Mouse (Mus musculus): Measurements from ENCODE around the gene Itgb3bp. TPM values are rescaled to one million over a fixed set of nuclear protein-coding genes. Genes with fewer than 3 reads are reported as not detected.

Gene Itgb3bp
- polyA plus RNA-seq, 1 experiment from 2014 or later, result 12.2 TPM

DNA sequence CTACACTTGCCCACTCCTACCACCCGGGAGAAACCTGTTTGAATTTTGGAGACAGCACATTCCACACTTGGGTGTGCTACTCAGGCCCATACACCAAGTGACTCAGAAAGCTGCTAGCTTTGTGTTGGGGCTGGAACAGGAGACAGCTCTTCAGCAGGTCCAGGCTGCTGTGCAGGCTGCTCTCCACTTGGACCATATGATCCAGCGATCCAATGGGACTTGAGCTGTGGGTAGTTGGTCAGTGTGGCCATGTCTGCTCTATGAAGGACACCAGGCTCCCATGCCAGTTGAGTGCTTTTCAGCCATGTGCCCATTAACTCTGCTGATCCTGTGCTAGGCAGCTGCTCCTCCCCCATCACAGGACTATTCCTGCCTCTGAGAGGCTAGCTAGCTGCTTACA, 24.3 kb upstream of the Itgb3bp start:
- 81% methylated on average over 2 of the region's 2 CpGs for WGBS (ENCODE audit: insufficient replicate concordance)

DNA sequence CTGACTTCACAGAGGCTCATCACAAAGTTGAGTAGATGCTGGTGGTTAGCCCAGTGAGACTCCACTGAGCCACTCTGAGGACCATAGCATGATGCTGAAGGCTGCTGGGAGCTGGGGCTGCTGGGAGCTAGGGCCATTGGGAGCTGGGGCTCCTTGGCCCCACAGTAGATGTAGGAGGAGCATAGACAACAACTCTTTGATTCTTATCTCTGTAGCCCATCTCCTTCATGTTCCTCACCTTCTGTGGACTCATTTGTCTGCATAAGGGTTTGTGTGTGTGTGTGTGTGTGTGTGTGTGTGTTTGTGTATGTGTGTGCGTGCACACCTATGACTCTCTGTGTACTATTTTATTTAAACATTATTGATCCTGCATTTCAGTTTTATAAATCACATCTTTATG, 18.3 kb upstream of the Itgb3bp start:
- Histone ChIP-seq H3K4me3 (ENCODE audit: low read depth, low read length) (no peak overlapping the region), H3K36me3 (replicated peaks; ENCODE audit: insufficient read depth, low read length) (no peaks in the 10 kb centered on the region; the same call in 1 of the 2 replicates), H3K27me3 (ENCODE audit: insufficient read depth, low read length) (no peaks in the 10 kb centered on the region), H3K27ac (ENCODE audit: low read depth) (no peak overlapping the region), H3K4me2 (ENCODE audit: low read depth, low read length) (no peak overlapping the region), H3K9ac (replicated peaks) (no peak overlapping the region), H3K9me3 (ENCODE audit: low read length) (no peaks in the 10 kb centered on the region), H3K4me1 (ENCODE audit: insufficient read depth) (peaks cover 4% of the 10 kb centered on the region; the same call in 1 of the 2 replicates)
- no peak for DNase-seq
- 85% methylated on average over 1 of the region's 1 CpGs for WGBS (ENCODE audit: insufficient replicate concordance)
- TF ChIP-seq CTCF (IDR thresholded peaks at IDR 0.05; ENCODE audit: low read depth) (no peak), EP300 (IDR thresholded peaks at IDR 0.05; ENCODE audit: low read depth) (no peak)
- no peak for ATAC-seq

More for the DNA sequence above, 24.3 kb upstream of the Itgb3bp start:
- ATAC-seq, result no peak
- DNase-seq, result no peak
- TF ChIP-seq EP300 (IDR thresholded peaks at IDR 0.05; ENCODE audit: low read depth), result no peak
- TF ChIP-seq CTCF (IDR thresholded peaks at IDR 0.05; ENCODE audit: low read depth), result no peak
- Histone ChIP-seq H3K27ac (ENCODE audit: low read depth) (no peak overlapping the region), H3K4me3 (ENCODE audit: low read depth, low read length) (no peak overlapping the region), H3K4me1 (ENCODE audit: insufficient read depth) (peaks cover 5% of the 10 kb centered on the region; the same call in 1 of the 2 replicates), H3K4me2 (ENCODE audit: low read depth, low read length) (no peak overlapping the region), H3K9ac (replicated peaks) (no peak overlapping the region), H3K9me3 (ENCODE audit: low read length) (no peaks in the 10 kb centered on the region), H3K36me3 (replicated peaks; ENCODE audit: insufficient read depth, low read length) (no peaks in the 10 kb centered on the region; the same call in 1 of the 2 replicates), H3K27me3 (ENCODE audit: insufficient read depth, low read length) (no peaks in the 10 kb centered on the region)

DNA sequence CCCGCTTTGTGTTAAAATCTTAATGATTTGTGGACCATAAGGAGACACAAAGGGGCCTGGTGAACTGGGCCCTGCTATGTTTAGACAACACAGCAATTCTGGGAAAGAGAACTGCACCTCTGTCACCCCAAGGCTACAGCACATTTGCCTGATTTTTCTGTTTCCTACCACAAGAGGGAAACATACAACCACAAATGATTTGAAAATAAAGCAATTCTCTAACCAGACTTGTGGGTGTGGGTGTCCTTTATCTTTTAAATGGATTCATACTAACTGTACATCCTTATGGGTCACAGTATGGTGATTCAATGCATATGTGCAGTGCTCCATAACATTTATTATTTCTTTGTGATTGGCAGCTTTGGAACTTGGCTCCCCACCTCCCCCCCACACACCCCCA, 17.6 kb upstream of the Itgb3bp start:
- TF ChIP-seq CTCF (IDR thresholded peaks at IDR 0.05; ENCODE audit: low read depth) (peak; percentile 52), EP300 (IDR thresholded peaks at IDR 0.05; ENCODE audit: low read depth) (no peak)
- Histone ChIP-seq H3K9me3 (ENCODE audit: low read length) (no peaks in the 10 kb centered on the region), H3K9ac (replicated peaks) (no peak overlapping the region), H3K4me2 (ENCODE audit: low read depth, low read length) (no peak overlapping the region), H3K27ac (ENCODE audit: low read depth) (no peak overlapping the region), H3K4me1 (ENCODE audit: insufficient read depth) (peaks cover 6% of the 10 kb centered on the region), H3K27me3 (ENCODE audit: insufficient read depth, low read length) (no peaks in the 10 kb centered on the region), H3K36me3 (replicated peaks; ENCODE audit: insufficient read depth, low read length) (no peaks in the 10 kb centered on the region; the same call in 1 of the 2 replicates), H3K4me3 (ENCODE audit: low read depth, low read length) (no peak overlapping the region)
- WGBS (ENCODE audit: insufficient replicate concordance), result 69% methylated on average over 1 of the region's 1 CpGs
- DNase-seq (no peak), ATAC-seq (0 out of 2 replicates have a peak, but pooled peaks have one; percentile 16)

DNA sequence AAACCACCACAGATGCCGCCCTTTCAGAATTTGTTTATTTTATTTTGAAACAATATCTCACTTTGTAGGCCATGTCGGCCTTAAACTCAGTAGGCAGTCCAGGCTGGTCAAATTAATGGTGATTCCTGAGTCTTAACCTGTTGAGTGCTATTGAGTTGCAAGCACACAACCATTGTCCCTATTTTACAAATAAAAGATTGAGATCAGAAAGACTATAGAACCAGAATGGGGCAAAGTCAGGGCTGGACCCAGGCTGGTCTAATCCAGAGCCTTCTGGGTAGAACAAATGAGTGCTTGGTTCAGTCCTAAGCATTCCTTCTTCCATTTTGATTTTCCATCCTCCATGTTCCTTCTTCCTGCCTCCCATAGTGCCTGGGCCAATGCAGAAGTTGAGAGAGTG, 16.9 kb upstream of the Itgb3bp start:
- ATAC-seq, result no peak
- TF ChIP-seq EP300 (IDR thresholded peaks at IDR 0.05; ENCODE audit: low read depth) (no peak), CTCF (IDR thresholded peaks at IDR 0.05; ENCODE audit: low read depth) (no peak)
- Histone ChIP-seq H3K27ac (ENCODE audit: low read depth) (no peak overlapping the region), H3K9me3 (ENCODE audit: low read length) (no peaks in the 10 kb centered on the region), H3K4me1 (ENCODE audit: insufficient read depth) (peaks cover 9% of the 10 kb centered on the region), H3K4me2 (ENCODE audit: low read depth, low read length) (no peak overlapping the region), H3K36me3 (replicated peaks; ENCODE audit: insufficient read depth, low read length) (no peaks in the 10 kb centered on the region; the same call in 1 of the 2 replicates), H3K9ac (replicated peaks) (no peak overlapping the region), H3K27me3 (ENCODE audit: insufficient read depth, low read length) (no peaks in the 10 kb centered on the region), H3K4me3 (ENCODE audit: low read depth, low read length) (no peak overlapping the region)
- no peak for DNase-seq
- WGBS (ENCODE audit: insufficient replicate concordance), result 92% methylated on average over 2 of the region's 2 CpGs

DNA sequence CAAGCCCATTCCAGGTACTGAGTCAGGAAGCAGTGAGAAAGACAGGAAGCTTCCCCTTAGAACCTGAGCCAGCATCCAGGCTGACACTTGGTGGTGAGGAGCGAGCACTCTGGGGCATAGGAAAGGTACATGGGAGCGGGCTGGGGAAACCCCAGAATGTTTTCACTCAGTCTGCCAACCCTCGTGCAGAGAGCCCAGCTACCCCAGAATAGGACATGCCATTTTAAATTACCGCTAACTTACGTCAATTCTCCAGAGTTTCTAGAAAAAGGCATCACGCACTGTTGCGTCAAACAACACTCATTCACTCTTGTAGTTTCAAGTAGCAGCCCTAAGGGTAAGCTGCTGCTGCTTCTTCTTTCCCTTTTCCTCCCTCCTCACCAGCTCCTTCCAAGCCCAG, 15.4 kb upstream of the Itgb3bp start:
- 72% methylated on average over 7 of the region's 7 CpGs for WGBS (ENCODE audit: insufficient replicate concordance)
- Histone ChIP-seq H3K4me1 (ENCODE audit: insufficient read depth) (peaks cover 12% of the 10 kb centered on the region), H3K9ac (replicated peaks) (no peak overlapping the region), H3K9me3 (ENCODE audit: low read length) (no peaks in the 10 kb centered on the region), H3K27me3 (ENCODE audit: insufficient read depth, low read length) (no peaks in the 10 kb centered on the region), H3K36me3 (replicated peaks; ENCODE audit: insufficient read depth, low read length) (0 out of 2 replicates have a peak, but pooled peaks cover 3% of the 10 kb centered on the region), H3K27ac (ENCODE audit: low read depth) (no peak overlapping the region), H3K4me2 (ENCODE audit: low read depth, low read length) (no peak overlapping the region), H3K4me3 (ENCODE audit: low read depth, low read length) (no peak overlapping the region)
- no peak for DNase-seq
- no peak for ATAC-seq
- TF ChIP-seq EP300 (IDR thresholded peaks at IDR 0.05; ENCODE audit: low read depth) (no peak), CTCF (IDR thresholded peaks at IDR 0.05; ENCODE audit: low read depth) (no peak)

DNA sequence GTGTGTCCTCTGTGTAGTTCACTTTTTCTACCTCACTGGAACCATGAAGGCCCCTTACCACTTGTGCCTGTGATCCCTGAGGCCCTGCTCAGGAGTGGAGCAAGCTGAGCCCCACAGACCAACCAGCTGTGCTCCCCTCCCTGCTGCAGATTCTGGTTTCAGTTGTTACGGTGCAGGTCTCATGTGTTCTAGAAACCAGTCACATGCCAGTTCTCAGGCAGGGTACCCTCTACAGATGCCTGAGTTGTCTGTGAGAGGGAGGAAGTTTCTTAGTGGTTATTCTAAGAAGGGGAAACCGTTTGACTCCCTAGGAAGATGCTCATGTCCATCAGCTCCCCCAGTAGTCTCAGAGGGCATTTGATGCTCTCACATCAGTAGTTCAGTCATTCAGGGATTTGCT, 15.0 kb upstream of the Itgb3bp start:
- no peak overlapping the region for H3K9ac ChIP-seq (replicated peaks)
- no peaks in the 10 kb centered on the region for H3K27me3 ChIP-seq (ENCODE audit: insufficient read depth, low read length)
- WGBS (ENCODE audit: insufficient replicate concordance), result 41% methylated on average over 2 of the region's 2 CpGs
- 0 out of 2 replicates have a peak, but pooled peaks cover 3% of the 10 kb centered on the region for H3K36me3 ChIP-seq (replicated peaks; ENCODE audit: insufficient read depth, low read length)
- no peak overlapping the region for H3K4me3 ChIP-seq (ENCODE audit: low read depth, low read length)
- peaks cover 14% of the 10 kb centered on the region for H3K4me1 ChIP-seq (ENCODE audit: insufficient read depth)
- no peak overlapping the region for H3K27ac ChIP-seq (ENCODE audit: low read depth)
- no peak for DNase-seq
- TF ChIP-seq EP300 (IDR thresholded peaks at IDR 0.05; ENCODE audit: low read depth) (no peak), CTCF (IDR thresholded peaks at IDR 0.05; ENCODE audit: low read depth) (no peak)
- no peak for ATAC-seq
- H3K9me3 ChIP-seq (ENCODE audit: low read length), result no peaks in the 10 kb centered on the region
- H3K4me2 ChIP-seq (ENCODE audit: low read depth, low read length), result no peak overlapping the region
